Mouse (Mus musculus) kidney, postnatal 4 days (tissue): ENCODE data around the gene Zfp960.
A peak's percentile ranks its signal among the peaks of the same experiment; 100 is the strongest.
"Not testable (repeated sequence)": the region's sequence is repeated elsewhere in the genome, so short reads cannot be mapped to it uniquely, and the experiment has no call there.

Experiments
- DNase-seq, 2 experiments: peaks; one replicate each; pipeline ENCODE4 v3.0.0; 2021; ENCODE audit warnings: mixed read lengths in 2 of 2

Zfp960 gene

DNA sequence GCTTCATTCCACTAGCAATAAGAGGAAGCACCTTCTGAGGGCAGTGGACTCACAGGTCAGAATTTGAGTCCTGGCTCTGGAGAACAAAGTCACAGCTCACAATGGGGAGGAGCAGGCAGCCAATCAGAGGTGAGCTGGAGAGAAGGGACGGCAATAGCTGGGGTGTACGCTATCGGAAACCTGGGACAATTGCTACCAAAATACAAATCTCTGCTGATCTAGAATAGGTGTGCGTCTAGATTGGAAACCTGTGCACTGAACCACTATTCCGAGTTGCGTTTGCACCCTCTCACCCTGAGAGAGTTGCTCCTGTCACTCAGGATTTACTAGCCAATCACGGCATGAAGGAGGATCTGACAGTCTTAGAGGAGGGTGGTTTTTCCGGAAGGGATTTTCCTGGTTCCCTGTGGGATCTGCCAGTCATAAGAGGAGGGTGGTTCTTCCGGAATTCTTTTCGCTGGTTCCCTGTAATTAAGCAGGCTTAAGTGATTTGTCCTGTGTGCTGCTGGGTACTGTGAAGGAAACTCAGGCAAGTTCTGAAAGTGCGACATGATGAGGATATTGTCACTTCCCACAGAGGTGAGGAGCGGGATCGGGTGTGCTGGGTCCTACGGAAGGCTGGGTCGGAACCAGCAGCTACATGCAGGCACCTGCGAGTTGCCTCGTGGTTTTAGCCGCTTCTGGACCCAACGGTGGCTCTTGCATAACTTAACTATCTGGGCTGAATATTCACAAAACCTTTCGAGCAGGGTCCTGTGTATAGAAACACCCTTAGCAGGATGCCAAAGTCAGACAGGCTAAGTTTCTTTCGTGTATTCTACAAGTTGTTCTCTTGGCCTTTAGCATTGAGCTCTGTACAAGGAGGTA is at the start of gene Zfp960:
TSS of gene Zfp960 (plus strand) at position 486 of the 867 bp plus-strand sequence.
- peak; percentile 79 to 88 for DNase-seq

DNA sequence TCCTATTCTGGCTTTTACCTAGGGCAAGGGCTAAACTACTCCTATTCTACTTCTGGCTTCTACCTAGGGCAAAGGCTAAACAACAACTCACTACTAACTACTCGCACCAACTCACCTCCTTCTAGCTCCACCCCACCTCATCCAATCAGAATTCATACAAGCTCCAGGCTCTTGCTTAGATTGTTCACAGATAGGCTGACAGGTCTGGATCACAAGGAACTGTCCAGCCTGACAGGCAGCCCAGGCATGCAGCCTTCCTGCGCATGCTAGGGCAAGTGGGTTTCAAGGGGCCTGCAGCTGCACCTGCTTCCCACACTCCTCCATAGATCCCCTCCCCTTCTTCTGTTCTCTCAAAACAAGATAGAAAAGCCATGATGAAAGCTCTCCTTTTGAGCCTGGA is 45.8 kb upstream of the Zfp960 start:
- DNase-seq, result not testable (repeated sequence)

DNA sequence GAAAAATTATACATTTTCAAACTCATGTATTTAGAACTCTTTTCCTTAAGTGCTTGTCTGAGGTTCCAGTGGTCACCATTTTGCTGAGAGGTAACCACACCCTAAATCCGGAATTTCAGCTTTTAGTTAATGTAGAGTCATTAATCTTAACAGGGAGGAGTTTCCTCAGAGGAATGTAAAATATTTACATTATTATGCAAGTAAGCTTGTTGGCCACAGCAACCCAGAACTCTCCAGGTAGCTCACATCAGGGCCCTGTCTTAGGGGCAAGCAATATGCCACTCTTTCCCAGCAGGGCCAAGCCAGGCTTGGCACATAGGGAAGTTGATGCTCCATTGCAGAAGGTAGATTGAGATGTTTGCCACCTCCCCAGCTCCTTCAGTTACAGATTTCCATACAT is 4.3 kb upstream of the Zfp960 start:
- DNase-seq, result not testable (repeated sequence)

DNA sequence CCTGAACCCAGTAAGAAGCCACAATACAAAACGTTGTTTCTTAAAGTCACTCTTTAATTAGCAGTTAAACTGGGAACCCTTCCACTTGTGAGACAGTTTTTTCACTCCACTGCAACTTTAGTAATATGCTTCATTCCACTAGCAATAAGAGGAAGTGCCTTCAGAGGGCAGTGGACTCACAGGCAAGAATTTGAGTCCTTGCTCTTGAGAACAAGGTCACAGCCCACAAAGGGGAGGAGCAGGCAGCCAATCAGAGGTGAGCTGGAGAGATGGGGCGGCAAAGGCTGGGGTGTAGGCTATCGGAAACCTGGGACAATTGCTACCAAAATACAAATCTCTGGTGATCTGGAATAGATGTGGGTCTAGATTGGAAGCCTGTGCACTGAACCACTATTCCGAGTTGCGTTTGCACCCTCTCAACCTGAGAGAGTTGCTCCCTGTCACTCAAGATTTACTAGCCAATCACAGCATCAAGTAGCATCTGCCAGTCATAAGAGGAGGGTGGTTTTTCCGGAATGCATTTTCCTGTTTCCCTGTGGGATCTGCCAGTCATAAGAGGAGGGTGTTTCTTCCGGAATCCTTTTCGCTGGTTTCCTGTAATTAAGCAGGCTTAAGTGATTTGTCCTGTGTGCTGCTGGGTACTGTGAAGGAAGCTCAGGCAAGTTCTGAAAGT is 57.1 kb downstream of the Zfp960 start, which contains the start of gene Zfp97:
TSS of gene Zfp97 (plus strand) at position 586 of the 673 bp plus-strand sequence.
- DNase-seq, result not testable (repeated sequence)
